ENCODE assay signal across 9 mouse cellular contexts in genomic region chr12:73054576-73055185, GRCm38 (mm10). TPM values are rescaled to one million over a fixed set of nuclear protein-coding genes. Genes with fewer than 3 reads are reported as not detected.
DNase-seq lines count a peak whose midpoint lies in the region; ATAC-seq and TF ChIP-seq lines count a peak whose summit lies in the region.
"Had no signal": no experiment of that assay in that cellular context is flagged by ENCODE, and none has a peak within 500 bp of the region (broad histone marks: within the 10 kb centered on the region; RNA-seq: fewer than 3 reads in every experiment).

No protein-coding gene starts in this region.

- no peak overlapping the region for H3K9ac ChIP-seq in hindbrain, embryonic 16.5 days (ENCODE audit: low read depth, low read length)
- H3K9ac ChIP-seq in limb, embryonic 13.5 days = peak overlapping the region; percentile 67; the same call in 1 of the 2 replicates

- 8% methylated on average over 15 of the region's 15 CpGs for WGBS in hindbrain, embryonic 10.5 days
- WGBS in hindbrain, embryonic 16.5 days = 13% methylated on average over 15 of the region's 15 CpGs
- 18% methylated on average over 15 of the region's 15 CpGs for WGBS in limb, embryonic 13.5 days

- peaks cover 83% of the 10 kb centered on the region for H3K27me3 ChIP-seq in hindbrain, embryonic 10.5 days (ENCODE audit: insufficient read depth, poor library complexity, severe bottlenecking)
- H3K27me3 ChIP-seq in hindbrain, embryonic 16.5 days (replicated peaks; ENCODE audit: control insufficient read depth, insufficient read depth, low read length) = peaks cover 58% of the 10 kb centered on the region
- H3K27me3 ChIP-seq in E14TG2a.4 (ENCODE audit: insufficient read depth, low read length) = peaks cover 34% of the 10 kb centered on the region
- peaks cover 56% of the 10 kb centered on the region for H3K27me3 ChIP-seq in limb, embryonic 13.5 days

- no peak overlapping the region for H3K4me2 ChIP-seq in hindbrain, embryonic 16.5 days (ENCODE audit: low read length)
- peak overlapping the region; percentile 85 for H3K4me2 ChIP-seq in limb, embryonic 13.5 days (replicated peaks)

- no peak overlapping the region for H3K27ac ChIP-seq in hindbrain, embryonic 10.5 days
- no peak overlapping the region for H3K27ac ChIP-seq in hindbrain, embryonic 16.5 days (ENCODE audit: low read depth, low read length)
- 0 out of 2 replicates have a peak overlapping the region, but pooled peaks have one; percentile 69 for H3K27ac ChIP-seq in limb, embryonic 13.5 days
- H3K27ac ChIP-seq: macrophage had no signal

- peak overlapping the region; percentile 62 for H3K4me3 ChIP-seq in hindbrain, embryonic 10.5 days
- H3K4me3 ChIP-seq in hindbrain, embryonic 16.5 days (ENCODE audit: low read length) = no peak overlapping the region
- H3K4me3 ChIP-seq in E14TG2a.4 (replicated peaks; ENCODE audit: low read length) = peak overlapping the region; percentile 83
- peak overlapping the region; percentile 62; the same call in 1 of the 2 replicates for H3K4me3 ChIP-seq in limb, embryonic 13.5 days

- H3K36me3 ChIP-seq in hindbrain, embryonic 10.5 days = no peaks in the 10 kb centered on the region
- no peaks in the 10 kb centered on the region for H3K36me3 ChIP-seq in hindbrain, embryonic 16.5 days (ENCODE audit: control insufficient read depth, insufficient read depth, low read length)
- no peaks in the 10 kb centered on the region for H3K36me3 ChIP-seq in E14TG2a.4 (ENCODE audit: insufficient read depth, low read length)
- H3K36me3 ChIP-seq in limb, embryonic 13.5 days = no peaks in the 10 kb centered on the region

- no peak for TF ChIP-seq POLR2A in brain, embryonic 14.5 days (IDR thresholded peaks at IDR 0.05; ENCODE audit: borderline replicate concordance, extremely low read depth, insufficient read depth, insufficient read length, poor library complexity, severe bottlenecking)

- no peaks in the 10 kb centered on the region for H3K9me3 ChIP-seq in hindbrain, embryonic 10.5 days
- H3K9me3 ChIP-seq in hindbrain, embryonic 16.5 days (ENCODE audit: control insufficient read depth, low read length) = no peaks in the 10 kb centered on the region
- H3K9me3 ChIP-seq in E14TG2a.4 (ENCODE audit: low read length) = peaks cover 6% of the 10 kb centered on the region; the same call in 1 of the 2 replicates
- no peaks in the 10 kb centered on the region for H3K9me3 ChIP-seq in limb, embryonic 13.5 days

- no peak for TF ChIP-seq CTCF in E14TG2a.4 (conservative IDR thresholded peaks at IDR 0.05; ENCODE audit: low read length)
- no peak for TF ChIP-seq CTCF in brain, embryonic 14.5 days (IDR thresholded peaks at IDR 0.05; ENCODE audit: borderline replicate concordance, extremely low read depth, insufficient read depth, insufficient read length)

- no peak for ATAC-seq in hindbrain, embryonic 16.5 days
- ATAC-seq in limb, embryonic 13.5 days (ENCODE audit: low FRiP score, low read depth) = no peak

- peaks cover 54% of the 10 kb centered on the region for H3K4me1 ChIP-seq in hindbrain, embryonic 10.5 days (replicated peaks)
- H3K4me1 ChIP-seq in hindbrain, embryonic 16.5 days (ENCODE audit: control insufficient read depth, insufficient read depth, low read depth, low read length) = no peaks in the 10 kb centered on the region; the same call in 1 of the 2 replicates
- peaks cover 52% of the 10 kb centered on the region for H3K4me1 ChIP-seq in E14TG2a.4 (replicated peaks; ENCODE audit: low read depth, low read length)
- H3K4me1 ChIP-seq in limb, embryonic 13.5 days = peaks cover 55% of the 10 kb centered on the region

- peak; percentile 29 for DNase-seq in hindbrain, embryonic 10.5 days (ENCODE audit: low spot score)
- DNase-seq in brain, embryonic 14.5 days (ENCODE audit: low read depth) = peak; percentile 14
- no peak for DNase-seq in urinary bladder, postnatal 36 days (ENCODE audit: low spot score in 2 of 2)
- no peak for DNase-seq in spleen, postnatal 14 days (ENCODE audit: low spot score in 2 of 2)
- DNase-seq: cerebellum, adult 11 months had no signal

RNA-seq across cellular contexts. Expression of gene Six1, which starts 1.0 kb away (rescaled TPM):
- 21.1 and 33.5 TPM in 2 replicates for polyA plus RNA-seq in hindbrain, embryonic 10.5 days (2016; fragmentation: Nextera tagmentation; extraction: Ambion mirVana)
- 0.58 and 1.5 TPM in 2 replicates for polyA plus RNA-seq in hindbrain, embryonic 16.5 days (2015; fragmentation: Nextera tagmentation; extraction: Ambion mirVana)
- 0.53 and 0.94 TPM in 2 replicates for polyA plus RNA-seq in brain, embryonic 14.5 days (2012; rRNA removed)
- 47.0 and 50.0 TPM in 2 replicates for polyA plus RNA-seq in limb, embryonic 13.5 days (2015; fragmentation: Nextera tagmentation; extraction: Ambion mirVana)
- polyA plus RNA-seq: macrophage had no signal

RNA-seq across cellular contexts. Expression of gene Six4, which starts 58.6 kb away (rescaled TPM):
- polyA plus RNA-seq in hindbrain, embryonic 10.5 days (2016; fragmentation: Nextera tagmentation; extraction: Ambion mirVana) = 5.0 and 8.6 TPM in 2 replicates
- polyA plus RNA-seq in hindbrain, embryonic 16.5 days (2015; fragmentation: Nextera tagmentation; extraction: Ambion mirVana) = 0.24 and 0.47 TPM in 2 replicates
- 0.74 and 0.75 TPM in 2 replicates for polyA plus RNA-seq in brain, embryonic 14.5 days (2012; rRNA removed)
- 7.6 and 8.3 TPM in 2 replicates for polyA plus RNA-seq in limb, embryonic 13.5 days (2015; fragmentation: Nextera tagmentation; extraction: Ambion mirVana)
- polyA plus RNA-seq: macrophage had no signal

Comparison
In these comparisons a context has a peak if more than half of its experiments do, and no peak if none do; other contexts are left out.
1. DNase-seq: peak in hindbrain, embryonic 10.5 days (single experiment) and brain, embryonic 14.5 days (single experiment); none in urinary bladder, postnatal 36 days (0 of 2) and spleen, postnatal 14 days (0 of 2).